Mouse (Mus musculus) liver, embryonic 12.5 days (tissue): Measurements from ENCODE around the gene Phf6. TPM values are rescaled to one million over a fixed set of nuclear protein-coding genes. Genes with fewer than 3 reads are reported as not detected.

ENCODE experiments used
- ATAC-seq: fragments of 200-750 bp; cut with Nextera tagmentation; 2 replicates; pipeline ENCODE4 v1.8.0; 2017; ENCODE audit warnings: moderate number of reproducible peaks, mild to moderate bottlenecking, moderate library complexity
- H3K27ac ChIP-seq: fragments of 300-500 bp; sonication (generic); 2 replicates; pipeline ENCODE4 v1.5.1; 2016; ENCODE audit warnings: mild to moderate bottlenecking
- H3K27me3 ChIP-seq: fragments of 300-500 bp; sonication (generic); replicated peaks from 2 replicates; pipeline ENCODE4 v1.6.1; 2016; ENCODE audit warnings: mild to moderate bottlenecking, moderate library complexity
- H3K36me3 ChIP-seq: fragments of 300-500 bp; sonication (generic); 2 replicates; pipeline ENCODE4 v1.6.1; 2016; ENCODE audit warnings: mild to moderate bottlenecking, moderate library complexity
- H3K4me1 ChIP-seq: fragments of 300-500 bp; sonication (generic); 2 replicates; pipeline ENCODE4 v1.6.1; 2016
- H3K4me2 ChIP-seq: fragments of 300-500 bp; sonication (generic); 2 replicates; pipeline ENCODE4 v1.6.1; 2016; ENCODE audit warnings: mild to moderate bottlenecking, moderate library complexity
- H3K4me3 ChIP-seq: fragments of 300-500 bp; sonication (generic); 2 replicates; pipeline ENCODE4 v1.5.1; 2016; ENCODE audit warnings: mild to moderate bottlenecking, moderate library complexity
- H3K9ac ChIP-seq: fragments of 300-500 bp; sonication (generic); 2 replicates; pipeline ENCODE4 v1.6.1; 2016; ENCODE audit warnings: mild to moderate bottlenecking, moderate library complexity
- H3K9me3 ChIP-seq: fragments of 300-500 bp; sonication (generic); replicated peaks from 2 replicates; pipeline ENCODE4 v1.6.1; 2016; ENCODE audit warnings: mild to moderate bottlenecking, moderate library complexity
- WGBS: fragments of 180-500 bp; shearing (Covaris S2); methylation state at CpG from one replicate; pipeline ENCODE4 v1.1.7; 2016; ENCODE audit not compliant: insufficient replicate concordance; 5-methylcytosine and 5-hydroxymethylcytosine counted together
- polyA plus RNA-seq: library from polyadenylated mRNA; unstranded; fragments of >200 nt; fragmentation: Nextera tagmentation; extraction: Ambion mirVana; gene quantifications from 2 replicates; pipeline ENCODE4 v1.2.1, GENCODE M21; 2016

Gene Phf6
- polyA plus RNA-seq, 1 experiment from 2014 or later, result 18.5 TPM

DNA sequence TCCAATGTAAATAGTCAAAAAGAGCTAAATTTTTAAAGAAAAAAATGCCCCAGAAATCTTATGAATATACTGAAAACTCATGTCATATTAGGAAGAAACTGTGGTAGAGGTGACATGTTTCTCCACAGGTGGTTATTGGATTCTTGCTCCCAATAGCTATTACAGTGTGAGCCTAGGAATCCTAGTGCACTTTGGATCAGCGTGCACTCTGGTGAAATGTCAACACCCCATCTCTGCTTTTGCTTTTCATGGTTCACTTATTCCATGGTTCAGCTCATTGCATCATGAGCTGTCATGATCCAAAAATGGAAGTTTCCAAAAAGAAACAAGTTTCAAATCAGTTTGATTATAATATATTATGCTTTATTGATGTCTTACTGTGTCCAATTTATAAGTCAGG, 20.1 kb downstream of the Phf6 start:
- H3K27me3 ChIP-seq, result no peaks in the 10 kb centered on the region
- no peak overlapping the region for H3K4me3 ChIP-seq
- WGBS, result 75% methylated on average over 1 of the region's 1 CpGs
- H3K4me1 ChIP-seq, result no peaks in the 10 kb centered on the region
- H3K9me3 ChIP-seq, result no peaks in the 10 kb centered on the region
- ATAC-seq, result no peak
- H3K4me2 ChIP-seq, result no peak overlapping the region
- no peaks in the 10 kb centered on the region for H3K36me3 ChIP-seq
- H3K27ac ChIP-seq, result no peak overlapping the region
- H3K9ac ChIP-seq, result no peak overlapping the region

- Histone ChIP-seq H3K4me1 (no peaks in the 10 kb centered on the region), H3K4me2 (no peak overlapping the region), H3K9ac (no peak overlapping the region), H3K27me3 (no peaks in the 10 kb centered on the region), H3K4me3 (no peak overlapping the region), H3K36me3 (no peaks in the 10 kb centered on the region), H3K27ac (no peak overlapping the region), H3K9me3 (no peaks in the 10 kb centered on the region)
- WGBS, result 55% methylated on average over 2 of the region's 2 CpGs
- no peak for ATAC-seq
Observed at GRCm38 (mm10) chrX:52934496-52934895, 22.4 kb downstream of the Phf6 start.

GRCm38 (mm10) chrX:52945509-52945908, 33.4 kb downstream of the Phf6 start:
- Histone ChIP-seq H3K4me3 (no peak overlapping the region), H3K27ac (no peak overlapping the region), H3K9me3 (no peaks in the 10 kb centered on the region), H3K4me1 (no peaks in the 10 kb centered on the region), H3K36me3 (peaks cover 43% of the 10 kb centered on the region), H3K27me3 (no peaks in the 10 kb centered on the region), H3K4me2 (no peak overlapping the region), H3K9ac (no peak overlapping the region)
- 79% methylated on average over 5 of the region's 5 CpGs for WGBS
- ATAC-seq, result no peak

- Histone ChIP-seq H3K27me3 (no peaks in the 10 kb centered on the region), H3K27ac (no peak overlapping the region), H3K36me3 (peaks cover 38% of the 10 kb centered on the region), H3K4me1 (no peaks in the 10 kb centered on the region), H3K9ac (no peak overlapping the region), H3K4me3 (no peak overlapping the region), H3K4me2 (no peak overlapping the region), H3K9me3 (no peaks in the 10 kb centered on the region)
- WGBS, result 53% methylated on average over 2 of the region's 2 CpGs
- ATAC-seq, result no peak
Observed at GRCm38 (mm10) chrX:52949713-52950112, 37.6 kb downstream of the Phf6 start.

- 42% methylated on average over 4 of the region's 4 CpGs for WGBS
- peak; percentile 55; the same call in 1 of the 2 replicates for ATAC-seq
Observed at GRCm38 (mm10) chrX:52956942-52957341, 44.9 kb downstream of the Phf6 start.

GRCm38 (mm10) chrX:52961559-52962110, 49.6 kb downstream of the Phf6 start:
- Histone ChIP-seq H3K4me2 (peak overlapping the region; percentile 16; the same call in 1 of the 2 replicates), H3K9ac (no peak overlapping the region), H3K4me3 (no peak overlapping the region), H3K4me1 (peaks cover 30% of the 10 kb centered on the region), H3K9me3 (no peaks in the 10 kb centered on the region), H3K36me3 (no peaks in the 10 kb centered on the region), H3K27ac (0 out of 2 replicates have a peak overlapping the region, but pooled peaks have one; percentile 30), H3K27me3 (no peaks in the 10 kb centered on the region)
- WGBS, result 49% methylated on average over 5 of the region's 5 CpGs
- ATAC-seq, result peak; percentile 10; the same call in 1 of the 2 replicates

More at GRCm38 (mm10) chrX:52956942-52957341, 44.9 kb downstream of the Phf6 start:
- Histone ChIP-seq H3K4me2 (no peak overlapping the region), H3K9me3 (no peaks in the 10 kb centered on the region), H3K36me3 (peaks cover 13% of the 10 kb centered on the region), H3K27ac (no peak overlapping the region), H3K27me3 (no peaks in the 10 kb centered on the region), H3K9ac (no peak overlapping the region), H3K4me3 (no peak overlapping the region), H3K4me1 (peaks cover 19% of the 10 kb centered on the region)

- no peak overlapping the region for H3K4me2 ChIP-seq
- no peaks in the 10 kb centered on the region for H3K36me3 ChIP-seq
- H3K9ac ChIP-seq, result no peak overlapping the region
- WGBS, result 54% methylated on average over 2 of the region's 2 CpGs
- no peak overlapping the region for H3K4me3 ChIP-seq
- no peaks in the 10 kb centered on the region for H3K9me3 ChIP-seq
- ATAC-seq, result peak; percentile 54; the same call in 1 of the 2 replicates
- H3K27ac ChIP-seq, result no peak overlapping the region
- peaks cover 24% of the 10 kb centered on the region for H3K4me1 ChIP-seq
- no peaks in the 10 kb centered on the region for H3K27me3 ChIP-seq
Observed at GRCm38 (mm10) chrX:52965149-52965548, 53.1 kb downstream of the Phf6 start.

GRCm38 (mm10) chrX:52971211-52972006, 59.3 kb downstream of the Phf6 start:
- H3K4me3 ChIP-seq, result peak overlapping the region; percentile 25
- no peaks in the 10 kb centered on the region for H3K36me3 ChIP-seq
- peak overlapping the region; percentile 61 for H3K4me2 ChIP-seq
- ATAC-seq, result peak; percentile 99
- peaks cover 40% of the 10 kb centered on the region for H3K4me1 ChIP-seq
- 27% methylated on average over 3 of the region's 3 CpGs for WGBS
- H3K27me3 ChIP-seq, result no peaks in the 10 kb centered on the region
- H3K27ac ChIP-seq, result peak overlapping the region; percentile 94
- H3K9ac ChIP-seq, result peak overlapping the region; percentile 61
- H3K9me3 ChIP-seq, result no peaks in the 10 kb centered on the region

GRCm38 (mm10) chrX:52972129-52972528, 60.1 kb downstream of the Phf6 start:
- H3K9me3 ChIP-seq, result no peaks in the 10 kb centered on the region
- H3K36me3 ChIP-seq, result no peaks in the 10 kb centered on the region
- H3K27me3 ChIP-seq, result no peaks in the 10 kb centered on the region
- H3K4me1 ChIP-seq, result peaks cover 45% of the 10 kb centered on the region
- WGBS, result 54% methylated on average over 1 of the region's 1 CpGs
- no peak overlapping the region for H3K4me2 ChIP-seq
- ATAC-seq, result no peak
- no peak overlapping the region; the same call in 1 of the 2 replicates for H3K9ac ChIP-seq
- no peak overlapping the region for H3K4me3 ChIP-seq
- H3K27ac ChIP-seq, result peak overlapping the region; percentile 94

- no peaks in the 10 kb centered on the region for H3K9me3 ChIP-seq
- no peaks in the 10 kb centered on the region for H3K36me3 ChIP-seq
- H3K27ac ChIP-seq, result peak overlapping the region; percentile 94
- H3K4me3 ChIP-seq, result no peak overlapping the region
- ATAC-seq, result no peak
- H3K4me1 ChIP-seq, result peaks cover 45% of the 10 kb centered on the region
- no peaks in the 10 kb centered on the region for H3K27me3 ChIP-seq
- no peak overlapping the region for H3K9ac ChIP-seq
- WGBS, result 88% methylated on average over 1 of the region's 1 CpGs
- no peak overlapping the region for H3K4me2 ChIP-seq
Observed at GRCm38 (mm10) chrX:52972680-52973079, 60.6 kb downstream of the Phf6 start.

DNA sequence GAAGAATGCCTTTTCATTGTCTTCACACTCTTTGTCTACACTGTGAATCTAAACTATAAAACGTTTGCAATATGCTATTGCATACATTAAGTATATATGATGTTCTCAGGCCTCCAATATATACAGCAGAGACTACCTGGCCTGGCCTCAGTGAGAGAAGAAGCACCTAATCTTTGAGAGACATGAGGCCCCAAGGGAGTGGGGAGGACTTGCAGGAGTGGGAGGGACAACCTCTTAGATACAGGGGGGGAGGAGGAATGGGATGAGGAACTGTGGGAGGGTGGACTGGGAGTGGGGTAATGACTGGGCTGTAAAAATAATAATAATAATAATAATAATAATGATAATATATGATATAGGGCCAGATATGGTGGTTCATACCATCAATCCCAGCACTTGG, 66.5 kb downstream of the Phf6 start:
- Histone ChIP-seq H3K36me3 (no peaks in the 10 kb centered on the region), H3K4me2 (no peak overlapping the region), H3K9me3 (no peaks in the 10 kb centered on the region), H3K27ac (no peak overlapping the region), H3K27me3 (no peaks in the 10 kb centered on the region; the same call in 1 of the 2 replicates), H3K9ac (no peak overlapping the region), H3K4me1 (peaks cover 31% of the 10 kb centered on the region), H3K4me3 (no peak overlapping the region)
- ATAC-seq, result peak; percentile 80
- WGBS, result 27% methylated on average over 1 of the region's 1 CpGs

DNA sequence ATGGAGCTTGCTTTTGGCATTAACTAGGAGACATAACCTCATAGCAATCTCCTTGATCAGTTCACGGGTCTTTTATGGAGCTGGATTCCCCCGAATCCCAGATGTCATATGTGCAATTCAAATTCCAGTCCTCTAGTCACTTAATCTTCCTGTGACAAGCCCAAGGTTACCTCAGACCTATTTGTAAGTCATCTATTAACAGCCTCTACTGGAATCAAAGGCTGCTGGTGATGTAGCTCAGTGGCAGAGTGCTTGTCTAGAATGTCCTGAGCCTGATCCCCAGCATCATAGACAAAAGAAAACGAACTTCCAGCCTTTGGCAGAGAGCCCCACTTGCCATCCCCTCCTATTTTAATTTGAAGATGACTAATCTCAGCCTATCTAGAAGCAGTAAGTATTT, 69.3 kb downstream of the Phf6 start:
- Histone ChIP-seq H3K27me3 (no peaks in the 10 kb centered on the region; the same call in 1 of the 2 replicates), H3K9ac (no peak overlapping the region), H3K4me1 (peaks cover 18% of the 10 kb centered on the region), H3K27ac (no peak overlapping the region), H3K9me3 (no peaks in the 10 kb centered on the region), H3K4me3 (no peak overlapping the region), H3K36me3 (no peaks in the 10 kb centered on the region), H3K4me2 (no peak overlapping the region)
- no peak for ATAC-seq
- WGBS, result 59% methylated on average over 3 of the region's 3 CpGs
